Mouse (Mus musculus) erythroid progenitor cell, adult 5-6 weeks (primary cell): ENCODE data around the gene Nr1i3. TPM values are rescaled to one million over a fixed set of nuclear protein-coding genes. Genes with fewer than 3 reads are reported as not detected.

Experiments
- ATAC-seq: replicated peaks from 2 replicates; pipeline ENCODE4 v1.8.0; 2016; ENCODE audit warnings: moderate number of reproducible peaks, mild to moderate bottlenecking, moderate TSS enrichment, inconsistent platforms; ENCODE audit not compliant: poor library complexity, low FRiP score, severe bottlenecking
- total RNA-seq, 2 experiments: library from RNA; stranded (forward) in 1 of 2; stranded (reverse) in 1 of 2; fragments of 150-400 nt in 1 of 2; fragments of 186-747, 209-891 nt in 1 of 2; gene quantifications; 2 replicates each; pipeline versions ENCODE4 v1.2.3 to v1.2.4; 2015 to 2017; ENCODE audit warnings: low replicate concordance in 2 of 2

Nr1i3 gene
- total RNA-seq, 2 experiments from 2014 or later = not detected

DNA sequence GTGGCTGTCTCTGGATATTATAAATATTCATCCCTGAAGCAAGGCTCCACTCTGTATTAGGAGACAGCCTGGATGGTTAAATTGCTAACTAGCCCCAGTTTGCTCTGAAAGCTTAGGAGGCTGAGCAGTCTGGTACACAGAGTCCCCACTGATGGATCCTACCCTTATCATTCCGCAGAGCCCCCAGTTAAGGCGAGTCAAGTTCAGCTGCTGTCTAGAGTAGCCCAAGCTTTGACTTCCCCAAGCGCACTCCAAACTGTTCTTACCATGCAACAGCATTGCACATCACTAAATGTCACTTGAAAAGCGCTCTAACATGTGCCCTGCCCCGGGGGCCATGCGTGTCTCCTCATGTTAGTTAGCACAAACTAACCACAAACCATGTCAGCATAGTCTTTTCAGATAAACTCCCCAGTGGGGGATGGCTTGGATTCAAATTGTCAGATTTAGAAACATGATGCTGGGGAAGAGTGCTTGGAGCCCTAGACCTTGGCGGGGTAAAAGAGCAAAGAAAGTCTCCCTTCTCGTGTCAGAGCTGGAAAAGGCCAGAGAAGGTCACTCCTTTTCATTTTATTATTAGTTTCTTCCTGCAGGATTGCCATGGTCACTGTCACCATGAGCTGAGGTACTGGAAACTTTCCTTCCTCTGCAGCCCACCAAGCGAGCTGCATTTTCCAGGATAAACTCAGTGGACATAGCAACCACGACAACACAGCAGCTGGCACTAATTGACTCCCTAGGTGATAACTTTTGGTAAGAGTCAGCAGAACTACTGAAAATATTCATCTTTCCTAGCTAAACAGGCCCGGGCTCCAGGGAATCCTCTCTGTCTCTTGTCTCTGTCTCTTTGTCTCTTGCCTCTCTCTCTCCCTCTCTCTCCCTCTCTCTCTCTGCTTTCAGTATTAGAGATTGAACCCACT lies 19.6 kb upstream of the Nr1i3 start:
- ATAC-seq = no peak

DNA sequence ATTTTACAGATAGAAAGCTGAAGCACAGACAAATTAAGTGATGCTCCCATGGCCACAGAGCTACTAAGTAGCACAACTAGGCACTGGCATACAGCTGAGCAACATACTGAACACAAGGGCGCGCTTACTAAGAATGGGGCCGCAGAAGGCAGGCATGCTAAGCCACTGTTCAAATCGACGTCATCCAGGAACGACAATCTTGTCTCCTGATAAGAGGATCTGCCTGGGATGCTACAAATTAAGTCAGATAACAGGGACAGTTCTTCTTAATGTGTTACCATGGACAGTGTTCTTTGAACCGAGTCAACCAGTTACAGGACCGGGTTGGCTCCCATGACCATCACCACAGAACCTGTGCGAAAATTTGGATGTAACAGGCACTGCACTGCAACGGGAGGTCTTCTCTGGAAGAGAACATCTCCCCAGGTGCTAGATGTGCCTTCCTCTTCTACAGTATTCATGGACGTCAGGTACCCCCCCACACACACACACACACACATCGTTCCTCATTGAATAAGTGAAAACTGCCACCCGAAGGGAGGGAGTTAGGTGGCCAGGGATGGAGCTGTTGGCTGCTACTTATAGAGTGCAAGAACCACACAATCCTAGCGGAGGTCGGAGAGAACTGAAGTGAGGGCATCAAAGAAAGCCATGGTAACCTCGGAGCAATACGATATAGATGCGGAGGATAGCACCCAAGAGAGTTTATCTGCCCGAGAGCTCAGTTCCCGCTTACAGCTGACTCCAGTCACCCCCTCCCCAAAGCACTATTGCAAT lies 18.5 kb upstream of the Nr1i3 start:
- no peak for ATAC-seq

DNA sequence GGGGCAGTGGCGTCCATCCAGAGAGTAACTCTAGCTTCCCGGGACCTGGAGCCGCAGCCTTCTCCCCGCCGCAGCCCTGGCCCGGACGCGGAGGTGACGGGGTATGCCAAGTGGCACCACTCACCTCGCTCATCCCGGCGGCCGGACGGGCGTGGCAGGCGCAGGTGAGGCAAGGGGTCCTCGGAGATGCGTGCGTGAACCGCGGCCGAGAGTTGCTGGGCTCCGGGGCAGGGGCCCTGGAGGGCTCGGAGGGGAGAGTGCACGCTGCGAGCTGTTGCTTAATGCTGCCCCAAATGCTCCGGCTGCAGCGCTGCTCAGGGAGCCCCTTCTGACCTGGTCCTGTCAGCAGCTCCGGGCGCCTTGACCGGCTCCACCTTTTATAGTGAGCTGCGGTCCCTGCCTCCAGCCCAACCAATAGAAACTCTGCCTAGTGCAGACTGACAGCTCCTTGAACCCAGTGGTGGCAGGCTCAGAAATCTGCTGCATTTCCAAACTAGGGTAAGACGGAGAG lies 17.8 kb upstream of the Nr1i3 start, which contains the start of gene Pcp4l1:
Gene Pcp4l1, minus strand, starts transcription at position 382 of the 511 bp plus-strand sequence.
- ATAC-seq = no peak; the same call in 1 of the 2 replicates

DNA sequence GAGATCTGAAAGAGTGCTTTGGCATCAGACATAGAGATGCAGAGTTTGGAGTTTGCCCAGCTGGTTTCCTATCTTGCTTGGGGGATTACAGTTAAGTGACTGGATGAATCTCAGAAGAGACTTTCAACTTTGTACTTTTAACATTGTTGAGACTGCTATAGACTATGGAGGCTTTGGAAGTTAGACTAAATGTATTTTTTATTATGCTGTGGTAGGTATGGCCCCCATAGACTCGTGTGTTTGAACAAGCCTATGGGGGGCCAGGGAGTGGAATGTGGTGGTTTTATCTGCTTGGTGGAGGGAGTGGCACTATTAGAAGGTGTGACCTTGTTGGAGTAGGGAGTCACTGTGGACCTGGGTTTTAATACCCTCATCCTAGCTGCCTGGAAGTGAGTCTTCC lies 14.2 kb upstream of the Nr1i3 start:
- no peak for ATAC-seq

DNA sequence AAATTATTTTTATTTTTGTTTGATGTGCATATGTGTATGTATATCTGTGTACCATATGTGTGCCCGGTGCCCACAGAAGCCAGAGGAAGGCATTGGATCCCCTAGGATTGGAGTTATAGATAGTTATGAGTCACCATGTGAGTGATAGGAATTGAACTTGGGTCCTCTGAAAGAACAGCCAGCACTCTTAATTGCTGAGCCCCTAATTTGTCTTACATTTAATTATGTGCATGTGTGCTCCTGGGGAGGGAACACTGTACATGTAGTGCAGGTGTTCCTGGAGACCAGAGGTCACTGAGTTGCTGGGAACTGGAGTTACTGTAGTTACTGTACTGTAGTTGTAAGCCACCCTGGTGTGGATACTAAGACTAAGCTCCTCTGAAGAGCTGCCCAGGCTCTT lies 13.0 kb upstream of the Nr1i3 start:
- ATAC-seq = no peak

DNA sequence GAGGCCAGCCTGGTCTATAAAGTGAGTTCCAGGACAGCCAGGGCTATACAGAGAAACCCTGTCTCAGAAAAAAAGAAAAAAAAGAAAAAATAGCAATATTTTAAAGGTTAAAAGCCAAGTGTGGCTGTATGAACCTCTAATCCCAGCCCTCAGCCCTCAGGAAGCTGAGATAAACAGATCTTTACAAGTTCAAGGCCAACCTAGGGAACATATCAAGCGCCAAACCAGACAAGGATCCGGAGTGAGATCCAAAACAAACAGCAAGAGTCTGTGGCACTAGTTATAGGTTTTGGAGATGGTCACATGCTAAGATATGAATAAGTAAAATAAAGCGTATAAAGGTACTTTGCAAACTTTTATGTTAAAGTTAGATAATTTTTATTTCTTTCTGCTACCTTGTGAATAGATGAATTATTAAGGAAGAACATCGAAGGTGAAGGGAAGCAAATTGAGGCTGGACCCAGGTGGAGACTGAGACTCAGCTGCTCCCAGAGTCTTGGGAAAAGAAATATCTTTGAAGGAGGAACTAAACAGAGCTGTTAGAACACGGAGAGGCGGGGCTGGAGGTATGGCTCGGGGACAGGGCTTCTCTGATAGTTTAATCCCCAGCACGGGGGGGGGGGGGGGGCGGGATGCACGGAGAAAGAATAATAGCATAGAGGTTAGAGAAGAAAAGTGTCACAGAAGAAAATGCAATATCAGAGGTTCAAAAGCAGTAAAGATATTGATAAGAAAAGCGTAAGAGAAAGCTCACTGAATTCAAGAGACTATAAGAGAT lies 10.1 kb upstream of the Nr1i3 start:
- ATAC-seq = no peak

DNA sequence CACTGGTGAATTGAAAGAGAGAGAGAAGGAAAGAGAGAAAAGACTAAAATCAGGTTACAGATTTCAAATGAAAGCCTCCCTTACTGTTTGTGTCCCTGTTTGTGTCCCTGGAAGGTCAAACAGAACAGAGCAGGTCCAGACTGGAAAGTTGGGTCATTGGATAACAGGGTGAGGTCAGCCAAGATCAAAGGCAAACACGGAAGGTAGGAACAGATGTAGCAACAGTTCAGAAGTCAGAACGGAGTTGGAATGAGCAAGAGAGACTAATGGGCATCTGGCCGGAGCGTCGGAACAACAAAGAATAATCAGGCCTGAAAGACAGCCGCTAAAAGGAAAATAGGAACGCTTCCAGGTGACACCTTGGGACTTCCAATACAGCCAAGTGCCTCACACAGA lies 9.5 kb upstream of the Nr1i3 start:
- no peak for ATAC-seq

DNA sequence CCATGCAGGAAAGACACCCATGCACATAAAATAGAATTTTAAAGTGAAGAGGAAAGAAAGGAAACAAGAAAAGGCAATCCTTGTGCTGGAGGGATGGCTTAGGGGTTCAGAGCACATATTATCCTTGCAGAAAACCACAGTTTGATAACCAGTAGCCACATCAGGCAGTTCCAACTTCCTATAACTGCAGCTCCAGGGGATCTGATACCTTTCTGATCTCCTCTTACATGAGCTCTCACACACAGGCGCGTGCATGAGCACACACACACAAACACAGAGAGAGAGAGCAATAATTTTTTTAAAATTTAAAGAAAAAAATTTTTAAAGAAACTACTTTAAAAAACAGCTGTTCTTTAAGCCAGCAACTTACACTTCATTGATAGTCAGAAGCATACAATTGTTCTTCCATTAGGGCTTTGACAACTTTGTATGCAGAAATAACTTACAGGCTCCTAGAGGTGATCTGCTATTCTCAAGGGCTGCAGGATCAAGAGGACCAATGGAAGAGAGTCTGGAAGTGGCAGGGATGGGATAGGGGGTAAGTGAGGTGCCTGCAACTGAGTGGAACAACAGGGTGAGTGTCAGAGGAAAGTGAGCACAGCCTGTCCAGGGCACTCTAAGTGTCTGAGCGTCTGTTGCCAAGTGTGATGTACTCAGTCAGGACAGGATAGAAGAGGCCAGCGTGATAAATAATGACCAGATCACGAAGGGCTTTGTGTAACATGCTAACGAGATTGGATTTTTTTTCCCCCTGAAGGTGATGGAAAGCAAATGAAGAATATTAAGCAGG lies 7.9 kb upstream of the Nr1i3 start:
- no peak for ATAC-seq

DNA sequence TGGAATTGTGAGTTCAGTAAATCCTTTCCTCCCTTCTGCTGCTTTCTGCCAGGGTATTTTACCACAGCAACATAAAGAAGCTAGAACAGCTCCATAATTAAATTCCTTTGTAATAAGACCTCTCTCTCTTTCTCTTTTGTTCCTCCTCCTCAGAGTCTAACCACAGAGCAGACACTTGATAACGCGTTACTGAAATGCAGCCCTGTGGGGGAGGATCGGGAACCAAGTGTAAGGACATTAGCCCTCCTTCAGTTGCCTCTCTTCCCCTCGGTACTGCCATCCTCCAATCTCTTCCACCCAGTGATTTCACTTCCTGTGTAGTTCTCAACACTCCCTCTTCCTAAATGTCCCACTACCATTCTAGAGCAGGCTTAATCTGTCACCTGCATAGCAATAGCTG lies 4.4 kb upstream of the Nr1i3 start:
- no peak for ATAC-seq

DNA sequence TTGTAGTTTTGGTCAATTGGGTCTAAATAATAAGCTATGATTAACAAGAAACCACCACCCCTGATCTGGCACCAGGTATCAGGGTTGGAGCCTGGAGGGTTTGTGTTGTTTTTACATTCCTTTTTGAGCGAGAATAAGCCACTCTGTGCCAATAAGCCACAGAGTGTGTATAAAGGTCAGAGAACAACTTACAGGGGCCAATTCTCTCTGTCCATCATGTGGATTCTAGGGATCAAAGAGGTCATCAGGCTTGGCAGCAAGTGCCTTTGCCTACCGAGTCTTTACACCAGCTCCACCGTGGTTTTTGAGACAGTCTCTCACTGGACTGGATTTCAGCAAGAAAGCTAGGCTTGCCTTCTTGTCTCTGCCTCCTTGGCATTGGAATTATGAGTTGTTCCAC lies 916 bp upstream of the Nr1i3 start:
- ATAC-seq = no peak

DNA sequence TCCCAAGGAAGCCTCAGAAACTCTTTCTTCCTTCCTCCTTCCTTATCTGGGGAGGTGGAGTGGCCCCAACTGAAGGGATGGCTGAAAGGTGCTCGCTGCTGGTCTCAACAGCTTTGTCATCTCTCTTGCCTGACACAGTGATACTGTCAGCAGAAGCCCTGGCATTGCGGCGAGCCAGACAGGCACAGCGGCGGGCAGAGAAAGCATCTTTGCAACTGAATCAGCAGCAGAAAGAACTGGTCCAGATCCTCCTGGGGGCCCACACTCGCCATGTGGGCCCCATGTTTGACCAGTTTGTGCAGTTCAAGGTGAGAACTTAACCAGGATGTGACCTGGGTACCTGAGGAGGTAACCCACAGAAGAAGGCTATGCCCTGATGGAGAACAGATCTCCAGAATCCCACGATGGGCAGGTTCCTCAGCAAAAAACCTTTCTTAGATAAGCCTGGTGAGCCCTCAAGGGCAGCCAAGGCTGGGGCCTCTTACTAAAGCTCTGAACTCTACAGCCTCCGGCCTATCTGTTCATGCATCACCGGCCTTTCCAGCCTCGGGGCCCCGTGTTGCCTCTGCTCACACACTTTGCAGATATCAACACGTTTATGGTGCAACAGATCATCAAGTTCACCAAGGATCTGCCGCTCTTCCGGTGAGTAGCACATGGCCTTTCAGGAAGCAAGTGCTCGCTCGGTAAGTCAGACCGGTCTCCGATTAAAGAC lies 2.6 kb downstream of the Nr1i3 start:
- ATAC-seq = no peak

DNA sequence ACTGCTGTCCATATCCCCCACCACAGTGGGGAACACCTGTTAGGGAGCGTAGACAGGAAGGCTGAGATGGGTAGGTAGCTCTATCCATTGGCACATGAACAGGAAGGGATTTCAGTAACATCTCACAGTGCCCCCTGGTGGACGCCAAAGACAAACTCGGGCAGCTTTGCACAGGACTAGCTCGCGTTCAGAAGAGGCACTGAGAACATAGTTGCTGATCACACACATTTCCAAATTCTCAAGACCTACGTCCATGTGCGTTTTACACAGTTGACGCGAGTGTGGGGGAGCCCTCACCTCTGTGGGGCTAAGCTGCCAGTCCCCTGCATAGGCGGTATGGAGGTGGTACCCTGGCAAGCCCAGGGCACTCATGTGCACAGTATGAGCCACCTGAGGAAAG lies 7.1 kb downstream of the Nr1i3 start:
- peak; percentile 50 for ATAC-seq

DNA sequence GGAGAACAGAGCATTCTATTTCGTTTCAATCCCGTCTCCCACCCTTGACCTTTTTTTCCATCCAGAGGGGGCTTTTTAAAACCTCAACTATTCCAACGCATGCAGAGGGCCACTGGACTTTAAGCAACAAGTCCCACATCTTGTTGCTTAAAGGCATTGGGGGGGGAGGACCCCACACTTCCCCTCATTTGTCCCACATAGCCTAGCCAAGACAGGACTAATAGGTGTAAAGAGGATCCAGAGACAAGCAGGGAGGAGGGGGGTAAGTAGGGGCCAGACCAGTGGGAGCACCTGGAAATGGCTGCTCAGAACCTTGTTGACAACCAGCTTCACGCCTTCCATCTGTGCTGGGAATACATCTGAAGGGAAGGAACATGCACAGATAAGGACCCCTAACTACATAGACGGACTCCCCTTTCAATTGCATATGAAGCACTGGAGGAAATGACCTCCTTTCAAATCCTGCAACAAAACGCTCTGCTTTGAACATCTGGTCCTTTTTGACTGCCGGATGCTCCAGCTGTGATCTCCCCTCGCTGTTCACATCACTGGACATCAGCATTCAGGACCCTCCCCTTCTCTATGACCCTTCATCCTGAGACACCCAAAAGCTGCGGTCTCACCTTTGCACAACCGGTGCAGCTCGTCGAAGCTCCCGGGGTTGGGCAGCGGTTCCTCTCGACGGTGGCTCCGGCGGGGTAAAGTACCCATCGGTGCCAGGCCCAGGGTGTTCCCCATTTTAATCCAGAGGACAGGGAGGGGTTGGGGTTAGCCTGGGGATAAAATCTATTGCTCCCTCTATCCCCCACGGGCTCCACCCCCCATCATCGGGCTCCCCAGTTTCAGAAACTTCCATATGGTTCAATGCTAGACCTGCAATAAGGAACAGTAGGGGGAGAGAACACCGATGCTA lies 7.8 kb downstream of the Nr1i3 start:
- ATAC-seq = no peak

DNA sequence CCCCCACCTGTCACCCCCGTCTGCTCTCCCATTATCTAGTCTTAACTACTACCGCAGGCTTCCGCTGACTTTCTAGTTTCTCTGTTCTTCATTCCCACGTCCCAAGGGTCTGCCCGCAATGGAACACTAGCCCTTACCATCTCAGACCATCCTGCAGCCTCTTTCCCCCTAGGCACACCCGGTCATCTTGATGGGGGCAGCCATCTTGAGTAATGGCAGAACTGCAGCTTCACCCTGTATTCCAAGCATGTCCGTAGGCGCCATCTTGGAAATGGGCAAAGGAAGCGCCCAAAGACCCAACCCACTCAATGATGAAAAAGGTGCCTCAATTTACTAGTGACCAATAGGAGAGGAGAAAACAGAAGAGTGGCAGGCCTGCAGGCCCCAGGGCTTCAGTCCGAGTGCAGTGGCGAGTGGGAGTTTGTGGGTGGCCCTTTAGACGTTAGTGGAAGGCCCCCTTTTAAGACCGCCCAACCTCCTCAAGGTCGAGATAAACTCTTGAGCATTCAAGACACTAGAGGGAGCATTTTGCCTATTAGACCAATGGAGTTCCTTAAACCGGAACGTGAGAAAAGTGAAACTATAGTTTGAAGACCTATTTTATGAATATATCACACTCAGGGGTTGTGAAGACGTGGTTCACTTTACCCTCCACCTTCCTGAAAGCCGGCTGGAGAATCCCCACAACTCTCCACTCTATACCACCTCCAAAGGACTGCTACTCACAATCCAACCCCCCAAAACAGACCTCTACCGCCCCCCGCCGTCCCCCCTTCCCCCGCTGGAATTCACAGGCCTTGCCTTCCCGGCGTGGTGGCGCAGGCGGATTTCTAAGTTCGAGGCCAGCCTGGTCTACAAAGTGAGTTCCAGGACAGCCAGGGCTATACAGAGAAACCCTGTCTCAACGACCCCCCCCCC lies 8.7 kb downstream of the Nr1i3 start, which contains the start of gene Tomm40l:
Gene Tomm40l, minus strand, starts transcription at position 277 of the 918 bp plus-strand sequence.
- peak; percentile 93 for ATAC-seq

DNA sequence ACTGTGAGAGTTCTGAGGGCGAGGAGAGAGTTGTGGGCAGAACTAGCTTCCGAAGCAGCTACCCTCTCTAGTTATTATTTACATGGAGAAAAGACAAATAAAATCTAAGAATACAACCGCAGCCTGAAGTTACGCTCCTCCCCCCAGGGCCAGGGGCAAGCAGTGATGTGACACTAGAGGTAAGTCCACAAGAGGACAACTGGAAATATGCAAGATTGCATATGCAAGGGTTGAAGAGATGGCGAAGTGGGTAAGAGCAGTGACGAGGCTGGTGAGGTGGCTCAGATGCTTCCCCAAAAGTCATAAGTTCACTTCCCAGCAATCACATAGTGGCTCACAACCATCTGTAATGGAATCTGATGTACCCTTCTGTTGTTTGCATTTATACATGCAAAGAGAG lies 9.4 kb downstream of the Nr1i3 start:
- ATAC-seq = no peak

DNA sequence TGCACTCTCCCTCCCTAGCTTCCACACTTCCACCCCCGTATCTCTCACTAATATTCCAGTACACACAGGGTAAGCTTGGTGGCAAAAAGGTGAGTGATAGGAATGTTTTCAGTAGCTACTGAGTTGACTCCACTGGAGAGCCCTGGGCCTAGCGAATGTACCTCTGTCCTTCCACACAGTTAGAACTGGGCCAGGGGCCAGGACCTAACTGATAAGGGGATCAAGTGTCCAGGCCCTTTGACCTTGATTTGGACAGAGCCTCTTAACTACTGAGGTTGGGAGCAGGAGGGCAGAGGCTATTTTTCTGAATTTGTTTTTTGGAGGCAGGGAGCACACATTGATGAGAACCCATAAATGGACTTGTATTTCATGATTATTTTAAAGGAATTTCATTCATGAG lies 10.0 kb downstream of the Nr1i3 start:
- no peak for ATAC-seq

DNA sequence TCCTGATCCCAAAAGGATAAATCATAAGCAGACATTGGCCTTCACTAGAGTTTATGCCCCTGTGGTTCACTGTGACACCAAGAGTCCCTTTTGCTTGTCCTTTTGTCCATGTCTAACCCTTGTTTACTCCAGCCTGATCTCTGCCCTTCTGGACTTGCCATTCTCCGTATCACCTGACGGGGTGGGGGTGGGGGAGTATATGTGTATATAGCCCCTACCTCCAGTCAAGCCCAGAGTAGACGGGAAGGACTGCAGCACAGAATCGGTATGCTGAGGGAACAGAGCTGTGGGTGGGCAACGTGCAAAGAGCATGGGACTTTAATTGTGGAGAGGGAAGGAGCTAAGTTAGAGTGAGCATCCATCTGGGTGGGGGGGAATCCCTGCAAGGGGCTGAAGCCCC lies 11.1 kb downstream of the Nr1i3 start, which contains the start of gene Apoa2:
Gene Apoa2, plus strand, starts transcription at position 198 of the 400 bp plus-strand sequence.
- ATAC-seq = no peak
